Mouse (Mus musculus) gastrocnemius, postnatal 25 days (tissue): ENCODE measurements around the gene Unkl. TPM values are rescaled to one million over a fixed set of nuclear protein-coding genes. Genes with fewer than 3 reads are reported as not detected.

Experiments used
- DNase-seq: peaks from one replicate; pipeline ENCODE4 v3.0.0; 2022
- microRNA-seq, 2 experiments: library from miRNA; unstranded; fragments of <30 nt; microRNA quantifications; one replicate each; pipeline ENCODE4 v1.2.0; 2021; ENCODE audit warnings: borderline replicate concordance in 2 of 2
- total RNA-seq, 2 experiments: library from RNA; stranded (reverse); gene quantifications; 1 replicate in 1 of 2; 2 replicates in 1 of 2; pipeline ENCODE4 v1.2.3; 2021

The Unkl gene
- total RNA-seq, 2 experiments from 2014 or later: 4.4 to 4.5 TPM

- DNase-seq: no peak
Observed at GRCm38 (mm10) chr17:25255110-25255509, 66.9 kb downstream of the Unkl start.

GRCm38 (mm10) chr17:25256140-25256754 is 68.0 kb downstream of the Unkl start, which contains the start of gene Baiap3:
Gene Baiap3 (minus strand): TSS chr17:25256364.
- DNase-seq: no peak

GRCm38 (mm10) chr17:25257804-25258261 is 69.6 kb downstream of the Unkl start:
- DNase-seq: no peak

GRCm38 (mm10) chr17:25264453-25264852 is 76.3 kb downstream of the Unkl start:
- DNase-seq: peak; percentile 59

GRCm38 (mm10) chr17:25270795-25271335 is 82.7 kb downstream of the Unkl start:
- no peak for DNase-seq

- DNase-seq: no peak
Observed at GRCm38 (mm10) chr17:25272326-25272725, 84.1 kb downstream of the Unkl start.

GRCm38 (mm10) chr17:25272951-25273705 is 84.9 kb downstream of the Unkl start:
- no peak for DNase-seq

- DNase-seq: peak; percentile 97
Observed at GRCm38 (mm10) chr17:25273706-25274501, 85.7 kb downstream of the Unkl start.

- DNase-seq: no peak
Observed at GRCm38 (mm10) chr17:25274571-25275346, 86.6 kb downstream of the Unkl start, which contains the start of gene Ube2i. Gene Ube2i (minus strand): TSS chr17:25274622.

- no peak for DNase-seq
Observed at GRCm38 (mm10) chr17:25275833-25276232, 87.6 kb downstream of the Unkl start.

GRCm38 (mm10) chr17:25282133-25282532 is 93.9 kb downstream of the Unkl start:
- no peak for DNase-seq

Small RNA genes within 50 kb of the gene (microRNA-seq; reads per million reads assigned to microRNA genes)
- gene Mir3547: 0 to 0.74 reads per million in 2 experiments

Other genes starting within 250 kb of the Unkl start
- gene Jpt2, start 227.7 kb upstream of the Unkl start, total RNA-seq: 1 to 10 TPM; 5.5 to 8.6 TPM
- gene Cramp1l, start 172.6 kb upstream of the Unkl start, total RNA-seq: 1 to 10 TPM; 6.8 to 6.9 TPM
- 1 to 10 TPM; 2.7 to 4.6 TPM for gene Ift140, start 172.3 kb upstream of the Unkl start, total RNA-seq
- 10 to 100 TPM in 1 of 2 experiments, 1 to 10 TPM in 1; 9.4 to 11.0 TPM for gene Tmem204, start 104.8 kb upstream of the Unkl start, total RNA-seq
- 1 to 10 TPM; 5.8 to 5.9 TPM for gene Telo2, start 72.4 kb upstream of the Unkl start, total RNA-seq
- gene Ptx4, start 67.6 kb upstream of the Unkl start, total RNA-seq: 1 to 10 TPM; 4.4 to 6.6 TPM
- 10 to 100 TPM; 11.7 to 13.1 TPM for gene Clcn7, start 55.0 kb upstream of the Unkl start, total RNA-seq
- gene Ccdc154, start 25.9 kb upstream of the Unkl start, total RNA-seq: not detected
- gene Gm38655, start 12.9 kb upstream of the Unkl start, total RNA-seq: not detected
- 10 to 100 TPM; 12.5 to 14.3 TPM for gene BC003965, start 3.8 kb upstream of the Unkl start, total RNA-seq
- 10 to 100 TPM; 12.9 to 15.9 TPM for gene Gnptg, start 51.7 kb downstream of the Unkl start, total RNA-seq
- gene Tsr3, start 51.8 kb downstream of the Unkl start, total RNA-seq: 10 to 100 TPM; 17.2 to 18.1 TPM
- gene Baiap3, start 68.0 kb downstream of the Unkl start, total RNA-seq: not detected
- gene Ube2i, start 86.2 kb downstream of the Unkl start, total RNA-seq: 10 to 100 TPM; 59.1 to 62.2 TPM
- gene Prss34, start 110.0 kb downstream of the Unkl start, total RNA-seq: 1 to 10 TPM in 1 of 2 experiments, under 1 TPM in 1; 0.59 to 1.2 TPM
- gene Prss28, start 120.2 kb downstream of the Unkl start, total RNA-seq: not detected
- not detected for gene Prss29, start 130.3 kb downstream of the Unkl start, total RNA-seq
- gene Tpsab1, start 157.2 kb downstream of the Unkl start, total RNA-seq: 1 to 10 TPM; 1.3 to 3.1 TPM
- 1 to 10 TPM; 3.4 to 7.6 TPM for gene Tpsb2, start 177.9 kb downstream of the Unkl start, total RNA-seq
- not detected for gene Tpsg1, start 180.9 kb downstream of the Unkl start, total RNA-seq
- 1 to 10 TPM; 1.5 to 1.6 TPM for gene Cacna1h, start 245.4 kb downstream of the Unkl start, total RNA-seq